Mouse (Mus musculus) forebrain, postnatal 0 days (tissue): Measurements from ENCODE around the gene D630039A03Rik. TPM values are rescaled to one million over a fixed set of nuclear protein-coding genes. Genes with fewer than 3 reads are reported as not detected.
"Not testable (repeated sequence)": the region's sequence is repeated elsewhere in the genome, so short reads cannot be mapped to it uniquely, and the experiment has no call there.

Experiments
- ATAC-seq: fragments of 200-750 bp; cut with Nextera tagmentation; 2 replicates; pipeline ENCODE4 v1.8.0; 2017; ENCODE audit warnings: mild to moderate bottlenecking, moderate library complexity
- DNase-seq: peaks from one replicate; pipeline ENCODE4 v3.0.0-alpha.2; 2015
- H3K27ac ChIP-seq: fragments of 300-500 bp; sonication (generic); 2 replicates; pipeline ENCODE4 v1.5.1; 2014; ENCODE audit warnings: low read depth, mild to moderate bottlenecking, antibody characterized with exemption, low read length, moderate library complexity, mixed read lengths
- H3K27me3 ChIP-seq: fragments of 300-500 bp; sonication (generic); 2 replicates; pipeline ENCODE4 v1.6.1; 2014; ENCODE audit warnings: mild to moderate bottlenecking, low read length, mixed read lengths; ENCODE audit not compliant: insufficient read depth
- H3K36me3 ChIP-seq: fragments of 300-500 bp; sonication (generic); 2 replicates; pipeline ENCODE4 v1.6.1; 2014; ENCODE audit warnings: mild to moderate bottlenecking, moderate library complexity; ENCODE audit not compliant: insufficient read depth
- H3K4me1 ChIP-seq: fragments of 300-500 bp; sonication (generic); 2 replicates; pipeline ENCODE4 v1.6.1; 2014; ENCODE audit warnings: antibody characterized with exemption; ENCODE audit not compliant: insufficient read depth
- H3K4me2 ChIP-seq: fragments of 300-500 bp; sonication (generic); 2 replicates; pipeline ENCODE4 v1.6.1; 2014; ENCODE audit warnings: low read depth, mild to moderate bottlenecking, moderate library complexity
- H3K4me3 ChIP-seq: fragments of 300-500 bp; sonication (generic); 2 replicates; pipeline ENCODE4 v1.5.1; 2014; ENCODE audit warnings: low read depth, low read length, mixed read lengths
- H3K9ac ChIP-seq: fragments of 300-500 bp; sonication (generic); 2 replicates; pipeline ENCODE4 v1.6.1; 2014; ENCODE audit warnings: mild to moderate bottlenecking
- H3K9me3 ChIP-seq: fragments of 300-500 bp; sonication (generic); 2 replicates; pipeline ENCODE4 v1.6.1; 2016; ENCODE audit warnings: low read length
- CTCF ChIP-seq: sonication (generic); IDR thresholded peaks from 2 replicates; pipeline ENCODE4 v1.5.1; 2016; ENCODE audit warnings: antibody characterized with exemption, control low read depth, low read depth
- WGBS: fragments of 180-500 bp; shearing (Covaris S2); extraction: QIAGEN DNeasy Blood & Tissue Kit; methylation state at CpG from one replicate; pipeline ENCODE4 v1.1.7; 2014; 5-methylcytosine and 5-hydroxymethylcytosine counted together
- polyA plus RNA-seq: library from polyadenylated mRNA; unstranded; fragments of >200 nt; fragmentation: Nextera tagmentation; extraction: Ambion mirVana; gene quantifications from 2 replicates; pipeline ENCODE4 v1.2.1, GENCODE M21; 2015
- total RNA-seq: library from RNA; depleted of rRNA; stranded (reverse); fragments of >200 nt; gene quantifications from 2 replicates; pipeline ENCODE4 v1.2.3, GENCODE M21; 2014

D630039A03Rik gene
- total and polyA plus RNA-seq, 2 experiments from 2014 or later = 0.29 TPM; not detected in 1

GRCm38 (mm10) chr4:57889773-57890172 is 26.3 kb downstream of the D630039A03Rik start:
- Histone ChIP-seq H3K4me1 (no peaks in the 10 kb centered on the region), H3K4me2 (no peak overlapping the region), H3K27ac (no peak overlapping the region), H3K9ac (no peak overlapping the region), H3K36me3 (no peaks in the 10 kb centered on the region), H3K4me3 (no peak overlapping the region), H3K27me3 (no peaks in the 10 kb centered on the region), H3K9me3 (no peaks in the 10 kb centered on the region)
- TF ChIP-seq CTCF = no peak
- WGBS = 81% methylated on average over 8 of the region's 8 CpGs
- DNase-seq = no peak
- ATAC-seq = no peak

GRCm38 (mm10) chr4:57888978-57889377 is 27.1 kb downstream of the D630039A03Rik start:
- DNase-seq, H3K4me3 ChIP-seq: not testable (repeated sequence)

DNA sequence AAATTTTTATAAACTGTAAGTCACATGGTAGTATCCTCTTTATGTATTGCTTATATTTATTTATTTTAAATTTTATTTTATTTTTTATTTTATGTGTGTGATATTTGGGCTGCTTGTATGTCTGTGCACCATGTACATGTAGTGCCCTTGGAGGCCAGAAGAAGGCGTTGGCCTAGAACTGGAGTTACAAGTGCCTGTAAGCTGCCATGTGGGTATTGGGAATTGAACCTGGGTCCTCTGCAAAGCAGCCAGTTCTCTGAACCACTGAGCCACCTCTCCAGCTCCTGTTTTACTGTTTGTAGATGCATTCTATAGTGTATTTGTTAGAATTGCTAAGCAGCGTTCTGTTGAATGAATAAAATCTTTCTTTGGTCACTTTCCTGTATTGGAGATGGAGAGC is 27.9 kb downstream of the D630039A03Rik start:
- DNase-seq = no peak

More at GRCm38 (mm10) chr4:57888978-57889377, 27.1 kb downstream of the D630039A03Rik start:
- not testable (repeated sequence) for H3K27ac ChIP-seq, H3K4me1 ChIP-seq, H3K4me2 ChIP-seq, H3K27me3 ChIP-seq, H3K9ac ChIP-seq, ATAC-seq, H3K9me3 ChIP-seq, H3K36me3 ChIP-seq
- WGBS = 97% methylated on average over 1 of the region's 1 CpGs

DNA sequence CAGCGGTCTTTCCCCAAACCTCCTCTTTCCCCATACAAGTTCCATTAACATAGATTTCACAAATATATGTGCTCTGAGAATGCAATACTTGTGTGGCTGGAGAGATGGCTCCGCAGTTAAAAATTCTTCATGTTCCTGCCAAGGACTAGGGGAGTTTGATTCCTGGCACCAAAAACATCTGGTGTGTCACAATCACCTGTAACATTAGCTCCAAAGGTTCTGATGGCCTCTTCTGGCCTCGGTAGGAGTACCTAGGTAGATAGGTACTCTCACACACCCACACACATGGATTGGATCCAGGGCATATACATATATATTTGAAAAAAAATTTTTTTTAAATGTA is 29.2 kb downstream of the D630039A03Rik start:
- no peak overlapping the region for H3K4me3 ChIP-seq
- no peak overlapping the region for H3K9ac ChIP-seq
- H3K27ac ChIP-seq = no peak overlapping the region
- TF ChIP-seq CTCF = no peak
- ATAC-seq (no peak), DNase-seq (no peak)
- 95% methylated on average over 3 of the region's 3 CpGs for WGBS
- H3K36me3 ChIP-seq = no peaks in the 10 kb centered on the region
- H3K4me1 ChIP-seq = no peaks in the 10 kb centered on the region
- no peak overlapping the region for H3K4me2 ChIP-seq
- no peaks in the 10 kb centered on the region for H3K27me3 ChIP-seq
- H3K9me3 ChIP-seq = no peaks in the 10 kb centered on the region

More for the DNA sequence above, 27.9 kb downstream of the D630039A03Rik start:
- WGBS = 95% methylated on average over 2 of the region's 2 CpGs
- Histone ChIP-seq H3K27ac (no peak overlapping the region), H3K9ac (no peak overlapping the region), H3K9me3 (no peaks in the 10 kb centered on the region), H3K27me3 (no peaks in the 10 kb centered on the region), H3K4me1 (no peaks in the 10 kb centered on the region), H3K4me3 (no peak overlapping the region), H3K36me3 (no peaks in the 10 kb centered on the region), H3K4me2 (no peak overlapping the region)
- ATAC-seq = no peak
- TF ChIP-seq CTCF = no peak

DNA sequence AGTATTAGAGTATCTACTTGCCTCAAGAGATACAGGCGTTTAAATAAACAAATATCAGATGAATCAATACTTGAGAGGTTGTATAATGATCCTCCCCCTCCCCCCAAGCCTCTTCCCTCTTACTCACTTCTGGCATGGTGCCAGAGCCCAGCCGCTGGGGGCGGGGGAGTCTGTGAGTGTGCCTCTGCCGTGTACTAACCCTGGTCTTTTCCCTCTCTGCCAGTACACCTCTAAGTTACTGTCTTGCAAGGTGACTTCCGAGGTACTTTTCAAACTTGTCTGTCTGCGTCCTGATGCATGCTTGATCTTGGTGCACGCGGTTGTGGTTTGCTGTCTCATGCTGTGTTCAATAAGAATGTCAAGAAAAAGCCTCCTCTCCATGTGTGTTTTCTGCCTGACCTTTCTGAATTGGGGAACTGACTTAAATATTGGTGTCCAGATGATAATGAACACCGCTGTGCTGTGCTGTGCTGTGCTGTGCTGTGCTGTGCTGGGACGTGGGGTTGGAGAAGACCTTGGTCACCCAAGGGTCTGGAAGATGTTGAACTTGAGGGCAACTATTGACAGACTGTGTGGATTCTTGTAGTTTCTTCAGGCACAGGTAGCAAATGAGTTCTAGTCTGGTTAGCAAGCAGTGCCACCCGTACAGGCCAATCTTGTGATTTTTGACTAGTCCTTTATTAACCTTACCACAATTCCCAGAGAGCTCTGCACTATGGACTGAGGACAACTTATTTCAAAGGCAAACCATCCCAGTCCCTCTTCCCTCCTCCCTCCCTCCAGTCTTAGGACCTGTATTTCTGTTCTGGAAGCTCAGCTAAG is 29.8 kb downstream of the D630039A03Rik start:
- 52% methylated on average over 11 of the region's 11 CpGs for WGBS
- Histone ChIP-seq H3K9me3 (no peaks in the 10 kb centered on the region), H3K36me3 (no peaks in the 10 kb centered on the region), H3K27ac (no peak overlapping the region), H3K9ac (no peak overlapping the region), H3K4me2 (no peak overlapping the region), H3K27me3 (no peaks in the 10 kb centered on the region), H3K4me1 (no peaks in the 10 kb centered on the region), H3K4me3 (no peak overlapping the region)
- no peak for TF ChIP-seq CTCF
- peak; percentile 22 for DNase-seq
- no peak for ATAC-seq

DNA sequence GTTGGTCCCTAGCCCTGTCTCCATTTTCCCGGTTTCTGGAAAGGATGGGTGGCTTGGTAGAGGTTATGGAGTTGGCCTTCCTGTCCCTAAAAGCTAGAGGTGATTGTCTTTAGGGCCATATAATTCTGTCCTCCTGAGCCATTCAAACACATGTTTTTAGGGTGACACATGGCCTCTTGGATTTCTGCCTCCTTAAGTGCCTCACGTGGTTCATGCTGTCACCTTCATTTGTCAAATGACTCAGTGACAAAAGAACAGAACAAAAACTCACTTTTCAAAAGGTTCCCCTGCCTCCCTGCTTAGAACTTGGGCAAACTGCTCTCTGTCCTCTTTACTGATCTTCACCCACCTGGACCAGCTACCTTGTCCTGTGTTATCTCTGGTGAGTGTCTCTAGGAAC is 30.9 kb downstream of the D630039A03Rik start:
- 53% methylated on average over 2 of the region's 2 CpGs for WGBS
- no peak for ATAC-seq

GRCm38 (mm10) chr4:57884511-57884910 is 31.6 kb downstream of the D630039A03Rik start:
- H3K36me3 ChIP-seq = no peaks in the 10 kb centered on the region
- H3K27ac ChIP-seq = no peak overlapping the region
- no peak for TF ChIP-seq CTCF
- 84% methylated on average over 3 of the region's 3 CpGs for WGBS
- no peaks in the 10 kb centered on the region for H3K4me1 ChIP-seq
- DNase-seq (no peak), ATAC-seq (no peak)
- H3K4me2 ChIP-seq = no peak overlapping the region
- H3K27me3 ChIP-seq = no peaks in the 10 kb centered on the region
- no peak overlapping the region for H3K4me3 ChIP-seq
- H3K9ac ChIP-seq = no peak overlapping the region
- H3K9me3 ChIP-seq = no peaks in the 10 kb centered on the region

More for the DNA sequence above, 30.9 kb downstream of the D630039A03Rik start:
- TF ChIP-seq CTCF = no peak
- no peak for DNase-seq
- Histone ChIP-seq H3K9me3 (no peaks in the 10 kb centered on the region), H3K27ac (no peak overlapping the region), H3K9ac (no peak overlapping the region), H3K4me1 (no peaks in the 10 kb centered on the region), H3K4me3 (no peak overlapping the region), H3K27me3 (no peaks in the 10 kb centered on the region), H3K36me3 (no peaks in the 10 kb centered on the region), H3K4me2 (no peak overlapping the region)
